Mouse (Mus musculus) liver, embryonic 15.5 days (tissue): Measurements from ENCODE around the gene Faap100. TPM values are rescaled to one million over a fixed set of nuclear protein-coding genes. Genes with fewer than 3 reads are reported as not detected.
"Not testable (repeated sequence)": the region's sequence is repeated elsewhere in the genome, so short reads cannot be mapped to it uniquely, and the experiment has no call there.

Experiments
- ATAC-seq: fragments of 200-750 bp; cut with Nextera tagmentation; 2 replicates; pipeline ENCODE4 v1.8.0; 2017; ENCODE audit warnings: moderate number of reproducible peaks, mild to moderate bottlenecking, moderate library complexity; ENCODE audit not compliant: insufficient read depth
- H3K27ac ChIP-seq: fragments of 300-500 bp; sonication (generic); replicated peaks from 2 replicates; pipeline ENCODE4 v1.5.1; 2015; ENCODE audit warnings: mild to moderate bottlenecking, inconsistent platforms
- H3K27me3 ChIP-seq: fragments of 300-500 bp; sonication (generic); 2 replicates; pipeline ENCODE4 v1.6.1; 2015; ENCODE audit warnings: mild to moderate bottlenecking, inconsistent platforms
- H3K36me3 ChIP-seq: fragments of 300-500 bp; sonication (generic); replicated peaks from 2 replicates; pipeline ENCODE4 v1.6.1; 2015; ENCODE audit warnings: moderate library complexity, mild to moderate bottlenecking, inconsistent platforms
- H3K4me1 ChIP-seq: fragments of 300-500 bp; sonication (generic); replicated peaks from 2 replicates; pipeline ENCODE4 v1.6.1; 2015; ENCODE audit warnings: inconsistent platforms
- H3K4me2 ChIP-seq: fragments of 300-500 bp; sonication (generic); 2 replicates; pipeline ENCODE4 v1.6.1; 2015; ENCODE audit warnings: moderate library complexity, mild to moderate bottlenecking, inconsistent platforms
- H3K4me3 ChIP-seq: fragments of 300-500 bp; sonication (generic); replicated peaks from 2 replicates; pipeline ENCODE4 v1.5.1; 2015; ENCODE audit warnings: mild to moderate bottlenecking, inconsistent platforms
- H3K9ac ChIP-seq: fragments of 300-500 bp; sonication (generic); 2 replicates; pipeline ENCODE4 v1.6.1; 2015; ENCODE audit warnings: moderate library complexity, mild to moderate bottlenecking, inconsistent platforms
- H3K9me3 ChIP-seq: fragments of 300-500 bp; sonication (generic); replicated peaks from 2 replicates; pipeline ENCODE4 v1.6.1; 2016; ENCODE audit warnings: inconsistent platforms
- WGBS: fragments of 180-500 bp; shearing (Covaris S2); methylation state at CpG from one replicate; pipeline ENCODE4 v1.1.7; 2015; ENCODE audit warnings: mixed read lengths; ENCODE audit not compliant: insufficient replicate concordance; 5-methylcytosine and 5-hydroxymethylcytosine counted together
- polyA plus RNA-seq: library from polyadenylated mRNA; unstranded; fragments of >200 nt; fragmentation: Nextera tagmentation; extraction: Ambion mirVana; gene quantifications from 2 replicates; pipeline ENCODE4 v1.2.1, GENCODE M21; 2015

Gene Faap100
- polyA plus RNA-seq, 1 experiment from 2014 or later, result 6.2 TPM

DNA sequence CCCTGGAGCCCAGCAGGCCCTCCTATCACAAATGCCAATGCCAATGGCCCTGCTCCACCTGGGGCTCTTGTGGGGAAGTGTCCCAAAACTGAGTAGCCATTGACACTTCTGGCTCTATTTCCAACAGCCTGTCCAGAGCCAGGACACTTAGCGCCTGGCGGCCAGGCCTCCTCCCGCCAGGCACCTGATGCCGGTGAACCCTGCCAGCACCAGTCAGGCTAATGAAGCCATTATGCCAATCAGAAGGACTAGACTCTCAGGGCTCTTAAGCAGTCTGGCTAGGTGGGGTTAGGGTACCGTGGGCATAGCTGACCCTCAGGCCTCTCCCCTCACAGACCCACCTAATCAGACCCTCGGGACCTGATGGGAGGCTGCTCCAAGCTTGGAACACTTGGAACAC, 19.2 kb downstream of the Faap100 start:
- Histone ChIP-seq H3K27ac (no peak overlapping the region), H3K4me1 (peaks cover 39% of the 10 kb centered on the region), H3K36me3 (no peaks in the 10 kb centered on the region), H3K9me3 (no peaks in the 10 kb centered on the region), H3K27me3 (peaks cover 6% of the 10 kb centered on the region; the same call in 1 of the 2 replicates), H3K9ac (no peak overlapping the region), H3K4me2 (no peak overlapping the region), H3K4me3 (no peak overlapping the region)
- 72% methylated on average over 6 of the region's 6 CpGs for WGBS
- ATAC-seq, result no peak

DNA sequence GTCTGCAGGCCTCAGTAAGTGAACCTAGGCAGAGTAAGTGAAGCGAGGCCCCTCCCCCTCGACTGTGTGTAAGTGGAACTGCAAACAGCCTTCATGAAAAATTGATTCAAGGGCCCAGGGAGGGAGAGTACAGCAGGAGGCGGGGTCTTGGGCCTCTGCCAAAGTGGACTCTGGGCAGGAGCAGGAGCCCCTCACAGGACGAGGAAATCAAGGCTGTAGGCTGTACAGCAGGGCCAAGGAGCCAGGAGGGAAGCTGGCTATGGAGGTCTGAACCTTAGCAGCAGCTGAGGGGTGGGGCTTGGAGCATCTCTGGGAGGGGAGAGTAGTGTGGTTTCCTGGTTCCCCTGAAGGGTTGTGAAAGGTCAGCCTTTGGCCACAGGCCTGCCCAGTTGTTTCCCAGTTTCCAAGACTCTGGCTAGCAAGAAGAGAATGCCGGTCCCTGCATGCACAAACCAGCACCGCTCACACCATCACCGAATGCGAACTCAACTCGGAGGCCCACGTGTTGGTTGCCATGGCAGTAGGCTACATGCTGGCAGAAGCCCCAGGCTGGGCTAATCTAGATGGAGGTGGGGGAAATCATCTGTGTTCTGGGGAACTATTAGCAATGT, 20.7 kb downstream of the Faap100 start:
- Histone ChIP-seq H3K9me3 (no peaks in the 10 kb centered on the region), H3K4me3 (no peak overlapping the region), H3K9ac (no peak overlapping the region), H3K36me3 (no peaks in the 10 kb centered on the region), H3K27me3 (peaks cover 8% of the 10 kb centered on the region; the same call in 1 of the 2 replicates), H3K4me1 (peaks cover 54% of the 10 kb centered on the region), H3K4me2 (no peak overlapping the region; the same call in 1 of the 2 replicates), H3K27ac (peak overlapping the region; percentile 14; the same call in 1 of the 2 replicates)
- 36% methylated on average over 10 of the region's 10 CpGs for WGBS
- ATAC-seq, result no peak

GRCm38 (mm10) chr11:120356900-120357299, 21.7 kb downstream of the Faap100 start:
- H3K27me3 ChIP-seq, result peaks cover 12% of the 10 kb centered on the region; the same call in 1 of the 2 replicates
- H3K27ac ChIP-seq, result peak overlapping the region; percentile 93; the same call in 1 of the 2 replicates
- H3K9me3 ChIP-seq, result no peaks in the 10 kb centered on the region
- ATAC-seq, result no peak
- 81% methylated on average over 4 of the region's 4 CpGs for WGBS
- peaks cover 62% of the 10 kb centered on the region for H3K4me1 ChIP-seq
- no peak overlapping the region for H3K4me3 ChIP-seq
- no peak overlapping the region for H3K9ac ChIP-seq
- H3K36me3 ChIP-seq, result no peaks in the 10 kb centered on the region
- H3K4me2 ChIP-seq, result no peak overlapping the region

- peak overlapping the region; percentile 93 for H3K27ac ChIP-seq
- ATAC-seq, result no peak
- WGBS, result 83% methylated on average over 15 of the region's 15 CpGs
- H3K9me3 ChIP-seq, result no peaks in the 10 kb centered on the region
- H3K4me1 ChIP-seq, result peaks cover 67% of the 10 kb centered on the region
- no peak overlapping the region for H3K4me3 ChIP-seq
- no peak overlapping the region for H3K4me2 ChIP-seq
- H3K36me3 ChIP-seq, result no peaks in the 10 kb centered on the region
- no peak overlapping the region for H3K9ac ChIP-seq
- peaks cover 14% of the 10 kb centered on the region; the same call in 1 of the 2 replicates for H3K27me3 ChIP-seq
These were observed 22.2 kb downstream of the Faap100 start for GRCm38 (mm10) chr11:120356319-120356840.

- H3K36me3 ChIP-seq, result no peaks in the 10 kb centered on the region
- peak; percentile 33 for ATAC-seq
- WGBS, result 45% methylated on average over 5 of the region's 5 CpGs
- H3K4me1 ChIP-seq, result peaks cover 77% of the 10 kb centered on the region
- H3K27me3 ChIP-seq, result peaks cover 23% of the 10 kb centered on the region
- H3K4me3 ChIP-seq, result peak overlapping the region; percentile 34
- H3K4me2 ChIP-seq, result peak overlapping the region; percentile 79
- H3K9me3 ChIP-seq, result no peaks in the 10 kb centered on the region
- peak overlapping the region; percentile 45 for H3K9ac ChIP-seq
- peak overlapping the region; percentile 93 for H3K27ac ChIP-seq
These were observed 23.1 kb downstream of the Faap100 start for GRCm38 (mm10) chr11:120355277-120356039.

DNA sequence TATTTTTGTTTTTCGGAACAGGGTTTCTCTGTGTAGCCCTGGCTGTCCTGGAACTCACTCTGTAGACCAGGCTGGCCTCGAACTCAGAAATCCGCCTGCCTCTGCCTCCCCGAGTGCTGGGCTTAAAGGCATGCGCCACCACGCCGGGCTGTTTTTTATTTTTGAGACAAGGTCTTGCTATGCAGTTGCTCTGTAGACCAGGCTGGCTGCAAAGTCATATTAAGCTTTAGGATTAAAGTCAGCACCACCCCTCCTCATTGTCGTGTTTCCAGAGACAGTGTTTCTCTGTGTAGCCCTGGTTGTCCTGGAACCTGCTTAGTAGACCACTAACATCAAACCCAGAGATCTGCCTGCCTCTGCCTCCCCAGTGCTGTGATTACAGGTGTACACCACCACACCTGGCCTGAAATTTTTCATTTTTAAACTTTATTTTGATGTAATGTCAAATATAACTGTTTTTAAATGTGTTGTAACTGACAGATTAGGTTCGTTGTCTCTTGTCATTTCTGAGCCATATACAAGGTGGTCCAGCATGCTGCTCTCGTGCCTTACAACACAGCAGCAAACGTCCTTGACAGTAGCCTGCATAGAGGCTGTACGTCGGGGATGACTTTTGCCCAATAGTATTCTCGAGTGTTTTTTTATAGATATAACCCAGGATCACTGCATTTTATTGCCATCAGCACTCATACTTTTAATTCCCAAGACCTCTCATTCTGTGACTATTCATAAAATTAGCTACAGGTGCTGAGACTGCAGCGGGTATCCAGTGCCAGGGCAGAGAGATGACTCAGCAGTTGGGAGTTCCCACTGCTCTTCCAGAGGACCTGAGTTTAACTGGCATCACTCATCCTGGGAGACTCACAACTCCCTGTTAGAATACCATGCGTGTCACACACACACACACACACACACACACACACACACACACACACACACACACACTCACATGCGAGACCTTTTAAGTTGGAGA, 24.0 kb downstream of the Faap100 start:
- H3K4me3 ChIP-seq, result peak overlapping the region; percentile 46
- H3K9ac ChIP-seq, result peak overlapping the region; percentile 68
- H3K9me3 ChIP-seq, result no peaks in the 10 kb centered on the region
- H3K4me1 ChIP-seq, result peaks cover 85% of the 10 kb centered on the region
- whole genome bisulfite sequencing, result 69% methylated on average over 17 of the region's 17 CpGs
- H3K36me3 ChIP-seq, result no peaks in the 10 kb centered on the region
- peaks cover 32% of the 10 kb centered on the region for H3K27me3 ChIP-seq
- H3K27ac ChIP-seq, result peak overlapping the region; percentile 93
- ATAC-seq, result no peak
- peak overlapping the region; percentile 79 for H3K4me2 ChIP-seq

DNA sequence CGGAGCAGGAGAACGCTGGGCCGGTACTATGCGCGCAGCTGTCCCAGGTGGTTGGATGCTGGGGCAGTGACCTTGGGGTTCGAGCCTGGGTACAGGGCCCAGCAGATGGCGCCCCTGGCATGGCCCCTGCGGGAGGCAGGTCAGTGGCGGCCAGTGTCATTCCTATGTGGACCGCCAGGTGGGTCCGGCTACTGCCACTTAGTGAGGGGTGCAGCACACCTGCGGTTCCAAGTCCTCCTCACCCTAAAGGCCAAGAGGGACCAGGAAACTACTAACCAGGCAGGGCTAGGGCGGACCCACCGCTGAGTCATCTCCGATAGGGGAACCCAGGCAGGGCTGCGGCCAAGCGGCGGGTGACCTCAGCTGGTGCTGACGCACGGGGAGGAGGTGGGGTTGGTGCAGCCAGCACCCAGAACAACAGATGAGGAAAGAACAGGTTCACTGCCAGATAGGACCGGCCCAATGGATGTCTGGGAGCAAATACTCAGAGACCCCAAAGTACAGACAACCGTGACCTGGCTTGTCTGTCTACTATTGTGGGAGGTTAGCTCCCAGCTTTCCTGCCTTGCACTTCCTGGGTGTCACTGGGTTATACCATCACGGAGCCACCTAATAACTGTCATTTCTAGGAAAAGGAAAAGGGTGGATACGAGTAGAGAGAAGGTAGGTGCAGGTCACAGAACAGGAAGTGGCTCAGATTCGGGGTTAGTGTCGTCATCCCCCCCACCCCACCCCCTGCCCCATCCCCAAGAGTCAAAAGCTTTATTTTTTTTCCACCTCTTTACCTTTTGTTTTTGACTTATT, 24.9 kb downstream of the Faap100 start:
- H3K4me1 ChIP-seq, result peaks cover 94% of the 10 kb centered on the region
- ATAC-seq, result peak; percentile 88
- H3K4me3 ChIP-seq, result peak overlapping the region; percentile 46
- 7% methylated on average over 26 of the region's 26 CpGs for WGBS
- H3K36me3 ChIP-seq, result no peaks in the 10 kb centered on the region
- H3K9ac ChIP-seq, result peak overlapping the region; percentile 68
- H3K27ac ChIP-seq, result peak overlapping the region; percentile 93
- peak overlapping the region; percentile 79 for H3K4me2 ChIP-seq
- no peaks in the 10 kb centered on the region for H3K9me3 ChIP-seq
- peaks cover 41% of the 10 kb centered on the region for H3K27me3 ChIP-seq

GRCm38 (mm10) chr11:120352571-120353290, 25.8 kb downstream of the Faap100 start:
- H3K9ac ChIP-seq, result 0 out of 2 replicates have a peak overlapping the region, but pooled peaks have one; percentile 68
- WGBS, result 59% methylated on average over 13 of the region's 13 CpGs

GRCm38 (mm10) chr11:120352093-120352350, 26.5 kb downstream of the Faap100 start:
- Histone ChIP-seq H3K27me3 (peaks cover 42% of the 10 kb centered on the region), H3K4me1 (peaks cover 90% of the 10 kb centered on the region)
- not testable (repeated sequence) for H3K9ac ChIP-seq, H3K9me3 ChIP-seq, H3K27ac ChIP-seq, ATAC-seq, H3K36me3 ChIP-seq, H3K4me2 ChIP-seq, H3K4me3 ChIP-seq
- WGBS, result 87% methylated on average over 5 of the region's 5 CpGs

More at GRCm38 (mm10) chr11:120352571-120353290, 25.8 kb downstream of the Faap100 start:
- no peak overlapping the region for H3K4me3 ChIP-seq
- no peaks in the 10 kb centered on the region for H3K36me3 ChIP-seq
- H3K27me3 ChIP-seq, result peaks cover 42% of the 10 kb centered on the region
- peaks cover 92% of the 10 kb centered on the region for H3K4me1 ChIP-seq
- H3K9me3 ChIP-seq, result no peaks in the 10 kb centered on the region
- H3K4me2 ChIP-seq, result peak overlapping the region; percentile 79
- ATAC-seq, result no peak
- peak overlapping the region; percentile 93 for H3K27ac ChIP-seq
